Mouse (Mus musculus) liver, embryonic 14.5 days (tissue): ENCODE results near the gene Il4. TPM values are rescaled to one million over a fixed set of nuclear protein-coding genes. Genes with fewer than 3 reads are reported as not detected.

Source experiments
- ATAC-seq: fragments of 200-750 bp; cut with Nextera tagmentation; 2 replicates; pipeline ENCODE4 v1.8.0; 2017; ENCODE audit warnings: moderate number of reproducible peaks, mild to moderate bottlenecking, moderate library complexity; ENCODE audit not compliant: insufficient read depth
- DNase-seq, 3 experiments: peaks; one replicate each; pipeline ENCODE4 v3.0.0-alpha.2; 2012 to 2013; ENCODE audit warnings: low read depth in 3 of 3, low spot score in 3 of 3
- H3K27ac ChIP-seq: fragments of 300-500 bp; sonication (generic); 2 replicates; pipeline ENCODE4 v1.5.1; 2014; ENCODE audit warnings: moderate library complexity, mild to moderate bottlenecking, control low read depth, inconsistent platforms
- H3K27me3 ChIP-seq: fragments of 300-500 bp; sonication (generic); 2 replicates; pipeline ENCODE4 v1.6.1; 2014; ENCODE audit warnings: mild to moderate bottlenecking, low read length, moderate library complexity; ENCODE audit not compliant: control insufficient read depth, insufficient read depth
- H3K36me3 ChIP-seq: fragments of 300-500 bp; sonication (generic); replicated peaks from 2 replicates; pipeline ENCODE4 v1.6.1; 2014; ENCODE audit warnings: low read depth; ENCODE audit not compliant: control insufficient read depth, insufficient read depth
- H3K4me1 ChIP-seq, 2 experiments: fragments of 200-500 bp in 1 of 2; fragments of 300-500 bp in 1 of 2; sonication (generic) in 1 of 2; replicated peaks; 2 replicates each; pipeline ENCODE4 v1.6.1; 2012 to 2014; ENCODE audit warnings: antibody characterized with exemption in 1 of 2, inconsistent platforms in 1 of 2, low read length in 1 of 2; ENCODE audit not compliant: control insufficient read depth in 2 of 2, insufficient read depth in 2 of 2
- H3K4me2 ChIP-seq: fragments of 300-500 bp; sonication (generic); 2 replicates; pipeline ENCODE4 v1.6.1; 2014; ENCODE audit warnings: low read depth, mild to moderate bottlenecking, control low read depth, moderate library complexity
- H3K4me3 ChIP-seq, 2 experiments: fragments of 200-500 bp in 1 of 2; fragments of 300-500 bp in 1 of 2; sonication (generic) in 1 of 2; 2 replicates each; pipeline ENCODE4 v1.5.1; 2012 to 2014; ENCODE audit warnings: low read depth in 2 of 2, low read length in 2 of 2, mild to moderate bottlenecking in 2 of 2, control low read depth in 1 of 2, inconsistent platforms in 1 of 2, moderate library complexity in 1 of 2; ENCODE audit not compliant: insufficient read depth in 1 of 2
- H3K9ac ChIP-seq: fragments of 300-500 bp; sonication (generic); replicated peaks from 2 replicates; pipeline ENCODE4 v1.6.1; 2014; ENCODE audit warnings: mild to moderate bottlenecking, control low read depth, moderate library complexity
- H3K9me3 ChIP-seq: fragments of 300-500 bp; sonication (generic); 2 replicates; pipeline ENCODE4 v1.6.1; 2016; ENCODE audit warnings: low read length, mixed read lengths; ENCODE audit not compliant: control insufficient read depth
- CTCF ChIP-seq: IDR thresholded peaks from 2 replicates; pipeline ENCODE4 v1.5.1; 2016; ENCODE audit warnings: antibody characterized with exemption, low read depth, control low read depth
- EP300 ChIP-seq: IDR thresholded peaks from 2 replicates; pipeline ENCODE4 v1.6.1; 2016; ENCODE audit warnings: antibody characterized with exemption, low read depth
- WGBS: fragments of 180-500 bp; shearing (Covaris S2); extraction: QIAGEN DNeasy Blood & Tissue Kit; methylation state at CpG from one replicate; pipeline ENCODE4 v1.1.7; 2014; ENCODE audit not compliant: insufficient replicate concordance; 5-methylcytosine and 5-hydroxymethylcytosine counted together
- polyA plus RNA-seq, 2 experiments: library from polyadenylated mRNA; depleted of rRNA in 1 of 2; stranded (reverse) in 1 of 2; unstranded in 1 of 2; fragments of >200 nt; fragmentation: Nextera tagmentation in 1 of 2; extraction: Ambion mirVana in 1 of 2; gene quantifications; 2 replicates each; pipeline versions ENCODE4 v1.2.1 to v1.2.3; 2012 to 2014

Gene Il4
- polyA plus RNA-seq, 2 experiments, result 0.26 to 0.61 TPM

- H3K9me3 ChIP-seq, result no peaks in the 10 kb centered on the region
- peaks cover 14 to 38% of the 10 kb centered on the region in 2 experiments for H3K4me1 ChIP-seq
- no peak overlapping the region for H3K4me2 ChIP-seq
- no peak for DNase-seq
- no peak for TF ChIP-seq EP300
- TF ChIP-seq CTCF, result peak; percentile 45; the same call in 1 of the 2 replicates
- H3K27ac ChIP-seq, result no peak overlapping the region
- ATAC-seq, result no peak
- H3K27me3 ChIP-seq, result no peaks in the 10 kb centered on the region
- H3K9ac ChIP-seq, result no peak overlapping the region
- H3K4me3 ChIP-seq, result no peak overlapping the region
- H3K36me3 ChIP-seq, result no peaks in the 10 kb centered on the region
- WGBS, result 76% methylated on average over 2 of the region's 2 CpGs
These were observed 5.7 kb upstream of the Il4 start for GRCm38 (mm10) chr11:53624124-53624523.

GRCm38 (mm10) chr11:53623573-53623972, 5.1 kb upstream of the Il4 start:
- Histone ChIP-seq H3K4me3 (no peak overlapping the region), H3K36me3 (no peaks in the 10 kb centered on the region), H3K27me3 (no peaks in the 10 kb centered on the region), H3K9me3 (no peaks in the 10 kb centered on the region), H3K4me2 (no peak overlapping the region), H3K4me1 (peaks cover 17 to 43% of the 10 kb centered on the region in 2 experiments), H3K27ac (no peak overlapping the region), H3K9ac (no peak overlapping the region)
- no peak for ATAC-seq
- WGBS, result 65% methylated on average over 9 of the region's 9 CpGs
- DNase-seq, result no peak
- TF ChIP-seq EP300, result no peak
- TF ChIP-seq CTCF, result no peak

- no peaks in the 10 kb centered on the region for H3K36me3 ChIP-seq
- no peak overlapping the region for H3K4me3 ChIP-seq
- ATAC-seq, result no peak
- no peak for TF ChIP-seq EP300
- TF ChIP-seq CTCF, result no peak
- no peaks in the 10 kb centered on the region for H3K27me3 ChIP-seq
- no peak for DNase-seq
- no peak overlapping the region for H3K27ac ChIP-seq
- H3K4me2 ChIP-seq, result no peak overlapping the region
- peaks cover 17 to 48% of the 10 kb centered on the region in 2 experiments for H3K4me1 ChIP-seq
- 49% methylated on average over 6 of the region's 6 CpGs for WGBS
- H3K9ac ChIP-seq, result no peak overlapping the region
- H3K9me3 ChIP-seq, result no peaks in the 10 kb centered on the region
These were observed 4.0 kb upstream of the Il4 start for GRCm38 (mm10) chr11:53622440-53622806.

- ATAC-seq (no peak), DNase-seq (no peak)
- 55% methylated on average over 11 of the region's 11 CpGs for WGBS
- TF ChIP-seq CTCF, result no peak
- no peak for TF ChIP-seq EP300
- Histone ChIP-seq H3K9me3 (no peaks in the 10 kb centered on the region), H3K4me2 (no peak overlapping the region), H3K36me3 (no peaks in the 10 kb centered on the region), H3K4me3 (no peak overlapping the region), H3K27ac (no peak overlapping the region), H3K4me1 (peaks cover 17 to 48% of the 10 kb centered on the region in 2 experiments), H3K27me3 (no peaks in the 10 kb centered on the region), H3K9ac (no peak overlapping the region)
These were observed 3.3 kb upstream of the Il4 start for GRCm38 (mm10) chr11:53621582-53622439.

GRCm38 (mm10) chr11:53620094-53620493, 1.6 kb upstream of the Il4 start:
- H3K4me1 ChIP-seq, result peaks cover 26 to 45% of the 10 kb centered on the region in 2 experiments
- DNase-seq (no peak), ATAC-seq (no peak)
- WGBS, result 29% methylated on average over 4 of the region's 4 CpGs
- H3K27ac ChIP-seq, result no peak overlapping the region
- H3K27me3 ChIP-seq, result no peaks in the 10 kb centered on the region
- no peaks in the 10 kb centered on the region for H3K36me3 ChIP-seq
- no peak overlapping the region for H3K9ac ChIP-seq
- H3K4me2 ChIP-seq, result no peak overlapping the region
- H3K9me3 ChIP-seq, result no peaks in the 10 kb centered on the region
- H3K4me3 ChIP-seq, result no peak overlapping the region
- TF ChIP-seq EP300, result no peak
- no peak for TF ChIP-seq CTCF
